Mouse (Mus musculus) bone marrow, adult 2 months (tissue): ENCODE data around the gene Psg16. TPM values are rescaled to one million over a fixed set of nuclear protein-coding genes. Genes with fewer than 3 reads are reported as not detected.

Experiments used
- H3K27ac ChIP-seq: fragments of 200-500 bp; 2 replicates; pipeline ENCODE4 v1.5.1; 2012; ENCODE audit warnings: low read depth, mild to moderate bottlenecking, control low read depth, inconsistent platforms, low read length; ENCODE audit not compliant: control insufficient read depth, poor library complexity, insufficient read depth
- H3K4me1 ChIP-seq: fragments of 200-500 bp; 2 replicates; pipeline ENCODE4 v1.6.1; 2011; ENCODE audit warnings: low read length; ENCODE audit not compliant: control insufficient read depth, insufficient read depth
- H3K4me3 ChIP-seq: fragments of 200-500 bp; replicated peaks from 2 replicates; pipeline ENCODE3; 2011; ENCODE audit warnings: mild to moderate bottlenecking, low read depth, low read length, control low read depth; ENCODE audit not compliant: control insufficient read depth
- CTCF ChIP-seq: fragments of 200-500 bp; IDR thresholded peaks from 2 replicates; pipeline ENCODE4 v1.5.1; 2011; ENCODE audit warnings: low read length, control low read depth; ENCODE audit not compliant: control insufficient read depth, insufficient read depth
- POLR2A ChIP-seq: fragments of 200-500 bp; IDR thresholded peaks from 2 replicates; pipeline ENCODE4 v1.6.1; 2011; ENCODE audit warnings: low read depth, mild to moderate bottlenecking, control low read depth, low read length, borderline replicate concordance; ENCODE audit not compliant: control insufficient read depth
- WGBS: fragments of 180-500 bp; shearing (Covaris S2); methylation state at CpG from one replicate; pipeline ENCODE4 v1.1.7; 2018; 5-methylcytosine and 5-hydroxymethylcytosine counted together
- polyA plus RNA-seq: library from polyadenylated mRNA; stranded (reverse); fragments of >200 nt; gene quantifications from 2 replicates; pipeline ENCODE4 v1.2.4, GENCODE M21; 2011; ENCODE audit warnings: low replicate concordance; ENCODE audit not compliant: missing spikeins, insufficient read depth, insufficient read length

Psg16 gene
- polyA plus RNA-seq: 1.1 and 1.6 TPM in 2 replicates

DNA sequence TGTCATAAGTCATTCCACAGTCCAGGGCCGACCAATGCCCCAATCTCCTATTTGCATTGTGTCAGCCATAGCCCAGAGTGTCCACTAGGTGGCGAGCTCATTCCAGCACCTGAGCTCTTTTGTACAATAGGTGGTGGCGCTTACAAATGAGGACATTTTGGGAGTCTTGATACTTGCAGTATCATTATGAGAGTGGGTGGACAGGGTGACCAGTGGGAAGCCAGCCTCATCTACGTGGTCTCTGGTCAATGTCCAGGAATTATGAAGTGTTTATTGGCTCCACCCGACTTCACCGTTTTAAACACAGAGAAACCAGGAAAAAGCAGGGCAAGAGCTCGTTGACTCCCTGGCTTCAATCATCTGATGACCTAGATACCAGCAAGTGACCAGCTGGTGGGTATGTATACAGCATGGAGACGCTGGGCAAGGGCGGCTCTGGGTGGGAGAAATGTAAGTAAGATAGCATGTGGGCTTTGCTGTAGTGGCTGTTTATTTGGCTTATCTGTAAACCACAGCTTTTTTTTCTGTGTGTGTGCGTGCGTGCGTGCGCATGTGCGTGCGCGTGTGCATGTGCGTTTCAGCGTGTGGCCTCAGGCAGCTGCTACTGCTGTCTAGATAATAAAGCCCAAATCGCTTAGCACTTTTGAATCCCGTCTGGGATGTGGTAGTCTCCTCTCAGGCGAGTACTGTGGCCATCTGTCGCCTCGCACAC, at the start of gene Psg16:
Gene Psg16 (plus strand): TSS at position 137 of the 712 bp plus-strand sequence.
- no peak within 1 kb of the TSS for H3K4me3 ChIP-seq
- 37% methylated on average over 23 of the region's 23 CpGs for WGBS
- TF ChIP-seq CTCF (peak; percentile 89), POLR2A (no peak)

DNA sequence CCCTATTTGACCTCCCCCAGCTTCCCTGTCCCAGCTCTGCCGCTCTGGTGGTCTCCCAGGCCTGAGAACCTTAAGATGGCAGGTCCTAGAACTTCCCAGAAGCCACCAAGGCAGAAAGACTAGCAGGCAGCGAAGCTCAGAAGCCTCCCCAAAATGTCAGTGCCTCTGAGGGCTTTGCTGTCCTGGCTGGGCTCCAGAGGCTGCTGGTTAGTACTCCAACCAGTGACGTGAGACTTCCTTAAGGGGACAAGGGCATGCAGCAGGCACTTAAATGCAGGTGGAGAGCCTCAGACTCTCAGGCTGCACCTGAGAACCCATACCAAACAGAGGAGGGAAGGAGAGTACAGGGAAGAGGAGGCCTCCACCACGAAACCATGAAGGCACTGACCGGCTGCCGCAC, 49.7 kb upstream of the Psg16 start:
- Histone ChIP-seq H3K27ac (peak overlapping the region; percentile 47), H3K4me1 (peaks cover 15% of the 10 kb centered on the region), H3K4me3 (no peak overlapping the region)
- WGBS: 27% methylated on average over 6 of the region's 6 CpGs
- TF ChIP-seq CTCF (no peak), POLR2A (no peak)

More for the DNA sequence above, at the start of gene Psg16:
- Histone ChIP-seq H3K27ac (no peak within 1 kb of the TSS), H3K4me1 (no peaks in the 10 kb centered on the region)

DNA sequence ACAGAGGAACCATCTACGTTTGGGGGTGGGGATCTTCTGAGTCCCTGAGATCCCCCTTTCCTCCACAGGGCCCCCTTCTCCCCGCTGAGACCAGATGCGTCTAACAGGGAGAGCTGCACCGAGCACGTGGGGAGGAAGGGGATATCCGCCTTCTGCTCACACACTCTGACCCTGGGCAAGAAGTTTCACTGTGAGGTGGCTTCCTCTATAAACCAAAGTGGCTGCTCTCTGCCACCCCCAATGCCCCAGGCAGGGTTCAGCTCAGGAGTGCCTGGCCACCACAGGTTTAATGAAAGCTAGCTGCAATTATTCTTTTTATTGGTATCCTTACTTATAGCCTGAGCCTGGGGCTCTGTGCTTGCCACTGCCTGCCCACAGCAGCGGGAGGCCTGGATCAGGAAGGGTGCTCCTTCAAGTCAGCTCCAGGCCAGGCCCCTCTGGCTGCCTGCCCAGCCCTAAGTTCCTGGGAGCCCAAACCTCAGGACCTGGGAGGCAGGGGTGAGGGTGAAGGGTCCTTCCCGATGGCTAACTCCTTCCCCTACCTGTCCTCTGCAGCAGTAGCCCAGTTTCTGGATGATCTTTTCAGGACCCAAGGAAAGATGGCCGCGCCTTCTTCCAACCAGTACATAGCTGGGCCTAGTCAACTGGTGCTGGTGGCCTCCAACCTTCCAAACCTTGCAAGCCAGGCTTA, 48.9 kb upstream of the Psg16 start:
- Histone ChIP-seq H3K27ac (peak overlapping the region; percentile 47), H3K4me3 (no peak overlapping the region), H3K4me1 (peaks cover 15% of the 10 kb centered on the region)
- 24% methylated on average over 10 of the region's 10 CpGs for WGBS
- TF ChIP-seq POLR2A (no peak), CTCF (no peak)

DNA sequence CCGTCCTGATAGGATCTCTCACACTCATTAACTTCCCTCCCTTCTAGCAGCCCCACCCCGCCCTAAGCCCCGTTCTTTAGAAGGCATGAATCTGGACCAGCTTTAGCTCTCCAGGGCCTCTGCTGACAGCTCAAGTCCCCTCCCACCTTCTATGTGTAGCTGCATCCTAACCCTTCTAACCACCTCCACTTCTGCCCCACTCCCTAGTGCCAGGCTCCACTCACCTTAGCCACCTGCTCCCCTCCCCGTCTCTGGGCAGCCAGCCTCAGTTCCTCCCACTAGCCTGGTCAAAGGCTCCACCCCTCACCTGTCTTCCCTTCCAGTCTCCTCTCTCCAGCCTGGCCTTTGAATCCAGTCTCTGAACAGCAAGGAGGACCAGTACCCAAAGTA, 48.3 kb upstream of the Psg16 start:
- H3K4me1 ChIP-seq: peaks cover 15% of the 10 kb centered on the region
- 23% methylated on average over 4 of the region's 4 CpGs for WGBS
- H3K4me3 ChIP-seq: no peak overlapping the region
- H3K27ac ChIP-seq: no peak overlapping the region
- TF ChIP-seq CTCF (no peak), POLR2A (no peak)

DNA sequence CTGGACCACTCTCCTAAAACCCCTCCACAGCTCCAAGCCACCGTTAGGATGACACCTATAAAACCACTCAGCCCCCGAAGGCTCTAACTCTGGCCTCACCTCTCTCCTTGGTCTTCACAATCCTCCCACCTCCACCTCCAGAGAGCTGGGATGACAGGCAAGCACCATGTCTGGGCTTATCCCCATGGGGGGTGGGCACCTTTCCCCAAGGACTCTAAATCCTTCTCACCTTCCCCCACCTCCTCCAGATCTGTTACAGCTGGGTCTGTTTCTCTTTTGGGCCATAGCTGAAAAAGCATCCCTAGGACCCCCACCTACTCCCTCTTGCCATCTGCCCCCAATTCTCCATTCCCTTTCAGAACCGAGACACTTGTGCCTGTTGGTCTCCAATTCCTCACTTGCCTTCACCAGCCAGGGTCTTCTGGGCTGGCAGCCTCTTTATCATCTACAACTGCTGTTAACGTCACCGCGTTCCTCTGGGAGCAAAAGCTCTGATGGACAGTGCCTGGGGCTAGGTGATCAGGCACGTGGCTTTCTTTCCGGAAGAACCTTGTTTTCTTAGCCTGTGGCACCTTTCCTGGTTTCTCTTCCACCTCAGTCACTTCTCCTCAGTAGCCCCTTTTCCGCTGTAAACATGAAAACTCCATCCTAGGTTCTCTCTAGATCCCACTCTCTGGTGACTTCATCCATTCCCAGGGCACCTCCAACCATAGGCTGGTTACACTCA, 47.8 kb upstream of the Psg16 start:
- no peak overlapping the region for H3K27ac ChIP-seq
- no peak overlapping the region for H3K4me3 ChIP-seq
- peaks cover 15% of the 10 kb centered on the region for H3K4me1 ChIP-seq
- TF ChIP-seq POLR2A: no peak
- no peak for TF ChIP-seq CTCF
- 50% methylated on average over 9 of the region's 9 CpGs for WGBS

DNA sequence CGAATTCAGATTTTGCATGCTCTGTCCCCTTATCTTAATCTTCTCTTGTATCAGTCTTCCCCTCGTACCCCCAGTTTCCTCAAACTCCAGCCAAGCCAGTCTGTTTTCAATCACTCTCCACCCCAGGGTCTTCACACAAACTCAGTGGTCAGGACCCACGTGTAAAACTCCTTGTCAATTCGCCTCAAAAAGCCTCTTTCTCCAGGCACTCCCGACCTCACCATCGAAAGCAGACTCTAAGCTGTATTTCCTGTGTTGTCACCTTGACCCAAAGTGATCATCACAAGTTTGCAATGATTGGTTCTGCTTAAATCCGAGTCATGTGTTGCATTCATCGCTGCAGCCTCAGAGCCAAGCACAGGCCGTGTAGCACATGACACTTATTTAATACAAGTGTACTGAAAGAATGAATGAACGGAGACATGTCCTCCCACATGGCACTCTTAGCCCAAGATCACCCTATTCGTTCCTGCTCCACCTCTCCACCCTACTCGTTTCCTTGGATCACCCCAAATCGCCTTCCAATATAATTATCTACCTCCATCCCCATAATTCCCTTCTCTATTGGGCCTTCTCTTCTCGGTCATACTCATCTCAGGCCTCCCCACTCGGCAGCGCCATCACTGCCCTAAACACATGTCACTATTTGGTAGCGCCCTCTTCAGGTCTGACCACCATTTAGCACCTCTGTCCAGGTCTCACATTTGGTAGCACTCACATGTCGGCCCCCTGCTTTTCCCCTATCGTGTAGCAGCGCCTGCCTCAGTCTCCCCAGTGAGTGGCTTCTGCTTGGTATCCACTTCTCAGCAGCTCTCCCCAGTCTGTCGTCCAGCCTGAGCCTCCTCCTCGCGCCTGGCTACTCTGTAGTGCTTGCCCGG, 46.9 kb upstream of the Psg16 start:
- no peak for TF ChIP-seq POLR2A
- TF ChIP-seq CTCF: peak; percentile 45; the same call in 1 of the 2 replicates
- Histone ChIP-seq H3K27ac (peak overlapping the region; percentile 74), H3K4me1 (peaks cover 15% of the 10 kb centered on the region), H3K4me3 (peak overlapping the region; percentile 86)
- WGBS: under 1% methylated on average over 24 of the region's 24 CpGs

DNA sequence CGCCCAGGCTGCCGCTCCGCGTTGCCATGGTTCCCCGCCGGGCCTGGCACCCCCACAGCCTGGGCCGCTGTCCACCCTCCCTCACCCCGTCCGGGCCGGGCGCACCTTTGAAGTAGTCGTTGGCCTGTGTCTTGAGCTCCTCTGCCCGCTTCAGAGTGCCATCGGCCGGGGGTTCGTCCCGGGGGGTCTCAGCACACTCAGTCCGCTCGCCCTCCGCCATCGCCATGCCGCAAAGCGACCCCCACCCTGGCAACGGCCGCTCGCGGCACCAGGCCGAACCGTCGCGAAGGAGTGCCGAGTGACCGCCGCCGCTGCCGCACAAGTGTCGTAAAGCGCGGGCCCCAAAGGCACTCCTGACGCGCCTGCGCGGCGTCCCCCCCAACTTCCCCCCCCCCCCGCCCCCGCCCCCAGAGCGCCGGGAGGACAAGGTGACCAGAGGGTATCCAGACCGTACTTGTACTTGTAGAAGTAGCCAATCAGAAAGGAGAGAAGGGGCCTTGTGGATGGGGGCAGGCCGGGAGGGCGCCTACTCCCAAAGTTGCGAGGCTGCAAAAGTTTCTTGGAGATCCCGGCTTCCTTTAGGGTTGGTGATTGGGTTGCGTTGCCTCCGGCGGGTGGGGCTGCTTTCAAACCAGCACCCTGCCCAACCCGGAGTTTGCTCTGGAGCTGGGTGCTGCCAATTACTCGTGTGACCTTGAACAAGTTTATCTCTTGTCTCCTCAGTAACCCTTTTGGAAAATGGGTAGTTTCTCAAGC, 46.1 kb upstream of the Psg16 start, which contains the start of gene Ppp5c:
Gene Ppp5c (minus strand): TSS at position 337 of the 756 bp plus-strand sequence.
- under 1% methylated on average over 58 of the region's 58 CpGs for WGBS
- TF ChIP-seq CTCF: no peak
- 0 out of 2 replicates have a peak, but pooled peaks have one; percentile 38 for TF ChIP-seq POLR2A
- Histone ChIP-seq H3K4me3 (peak within 1 kb of the TSS; percentile 86), H3K27ac (peak within 1 kb of the TSS; percentile 74), H3K4me1 (peaks cover 15% of the 10 kb centered on the region)
